Mouse (Mus musculus) retina, postnatal 7 days (tissue): Measurements from ENCODE around the gene Uap1.

Source experiments
- DNase-seq: peaks from one replicate; pipeline ENCODE4 v3.0.0-alpha.2; 2012; ENCODE audit warnings: low read depth, low spot score

Gene Uap1

DNA sequence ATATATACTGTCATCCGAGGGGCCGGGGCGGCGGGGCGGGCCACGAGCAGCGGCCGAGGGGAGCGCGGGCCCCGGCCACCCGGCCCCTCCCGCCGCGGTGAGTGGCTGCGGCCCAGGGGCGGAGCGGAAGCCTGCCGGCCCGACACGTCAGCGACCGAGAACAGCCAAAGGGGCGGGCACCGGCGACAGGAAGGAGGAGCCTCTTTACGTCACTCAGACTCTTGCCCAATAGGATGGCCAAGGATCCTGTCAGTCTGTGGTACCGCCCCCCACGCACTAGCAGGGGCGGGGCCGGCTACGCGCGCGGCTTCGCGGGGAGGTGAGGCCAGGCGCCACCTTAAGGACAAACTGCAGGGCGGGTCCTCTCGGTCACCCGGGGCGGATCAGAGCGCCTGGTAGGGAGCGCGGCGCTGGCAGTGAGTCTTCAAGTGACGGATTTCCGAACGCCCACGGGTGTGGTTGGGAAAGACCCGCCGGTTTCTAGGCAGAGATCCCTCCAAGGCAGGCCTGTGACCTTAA, at the start of gene Uap1:
Gene Uap1, minus strand, starts transcription at position 144 of the 519 bp plus-strand sequence.
- peak; percentile 96 for DNase-seq

GRCm38 (mm10) chr1:170223276-170223675, 48.5 kb upstream of the Uap1 start:
- no peak for DNase-seq

- DNase-seq = no peak
These were observed 45.6 kb upstream of the Uap1 start for GRCm38 (mm10) chr1:170220351-170220750.

DNA sequence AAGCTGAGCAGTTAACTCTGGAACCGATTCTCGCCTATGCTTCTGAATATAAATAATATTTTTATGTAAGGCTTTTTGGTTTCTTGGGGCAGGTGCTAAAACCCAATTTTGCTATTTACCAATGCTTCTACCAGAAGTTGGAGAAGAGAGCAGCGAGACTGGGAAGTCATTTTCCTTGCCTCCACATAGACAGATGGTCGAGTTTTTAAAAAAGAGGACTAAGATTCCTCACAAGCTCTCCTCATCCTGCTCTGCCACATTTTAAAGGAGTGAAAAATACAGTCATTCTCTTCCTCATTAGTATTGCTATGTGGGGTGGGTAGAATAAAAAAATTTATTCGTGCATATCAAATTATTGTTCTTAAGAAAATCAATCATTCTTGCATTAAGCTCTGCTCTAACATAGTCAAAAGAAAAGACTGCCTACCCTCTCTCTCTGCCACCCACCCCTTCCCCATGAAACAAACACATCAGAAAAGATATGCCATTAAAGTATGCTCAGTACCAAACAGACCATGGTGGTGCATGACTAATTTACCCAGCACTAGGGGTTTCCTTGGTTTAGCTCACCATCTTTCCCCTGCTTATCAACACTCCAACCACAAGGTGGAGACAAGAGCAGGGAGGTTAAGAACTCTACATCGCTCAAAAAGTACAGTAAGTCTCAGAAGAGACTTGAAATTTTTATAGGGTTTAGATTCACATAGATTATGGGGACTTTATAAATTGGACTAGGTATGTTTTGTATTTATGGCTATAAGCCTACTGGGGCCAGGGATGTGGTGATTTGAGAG, 43.5 kb upstream of the Uap1 start:
- DNase-seq = no peak

- no peak for DNase-seq
These were observed 40.8 kb upstream of the Uap1 start for GRCm38 (mm10) chr1:170215590-170215989.

- peak; percentile 80 for DNase-seq
These were observed 40.2 kb upstream of the Uap1 start, which contains the start of gene Uhmk1 for GRCm38 (mm10) chr1:170214757-170215522. TSS of gene Uhmk1 (minus strand) at chr1:170215397.

DNA sequence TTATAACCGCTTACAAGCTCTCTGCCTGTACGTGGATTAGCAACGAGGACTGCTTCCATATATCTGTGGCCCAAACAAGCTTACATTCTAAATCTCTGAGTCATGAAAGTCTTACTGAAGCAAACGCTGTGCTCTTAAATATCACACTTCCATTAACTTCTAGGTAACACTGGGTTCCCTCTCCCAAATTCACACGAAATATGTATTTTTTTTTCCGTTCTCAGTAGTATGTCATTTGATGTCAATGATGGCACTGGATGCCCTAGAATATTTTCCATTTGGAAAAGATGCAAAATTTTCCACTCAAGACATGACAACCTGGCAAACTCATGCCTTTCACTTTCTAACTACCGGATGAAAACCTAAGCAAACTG, 39.6 kb upstream of the Uap1 start:
- DNase-seq = no peak

GRCm38 (mm10) chr1:170213181-170213879, 38.6 kb upstream of the Uap1 start:
- no peak for DNase-seq

GRCm38 (mm10) chr1:170206395-170206794, 31.6 kb upstream of the Uap1 start:
- DNase-seq = no peak

DNA sequence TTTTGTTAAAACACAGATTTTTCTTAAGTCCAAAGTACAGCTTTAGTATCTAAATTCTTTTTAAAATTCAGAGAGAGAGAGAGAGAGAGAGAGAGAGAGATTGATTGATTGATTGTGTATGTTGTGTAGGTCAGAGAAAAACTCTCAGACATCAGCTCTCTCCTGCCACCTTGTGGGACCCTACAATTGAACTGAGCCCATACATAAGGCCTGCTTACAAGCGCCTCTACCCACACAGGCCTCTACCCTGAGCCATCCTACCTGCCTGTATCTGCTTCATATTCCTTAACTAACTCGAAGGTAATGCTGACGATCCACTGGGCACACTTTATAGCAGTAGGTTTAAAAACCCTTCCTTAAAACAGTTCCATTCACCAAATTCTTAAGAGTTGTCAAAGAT, 25.6 kb upstream of the Uap1 start:
- DNase-seq = no peak

DNA sequence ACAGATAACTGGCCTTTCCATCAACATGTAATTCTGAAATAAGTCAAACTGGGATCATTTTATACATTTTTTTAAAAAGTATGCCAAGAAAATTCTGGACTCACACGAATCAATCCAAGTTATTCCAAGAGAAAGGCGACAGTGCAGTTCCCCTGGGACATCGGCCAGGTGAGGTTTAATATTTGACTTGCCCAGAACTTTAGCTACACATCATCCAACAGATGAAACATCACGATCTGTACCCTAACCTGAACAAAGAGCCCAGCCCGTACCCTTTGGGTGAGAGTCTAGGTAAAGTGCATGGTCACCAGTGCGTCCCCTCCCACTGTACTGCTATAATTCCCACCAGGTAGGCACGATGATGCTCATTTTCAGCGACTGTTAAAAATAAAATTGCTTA, 21.5 kb upstream of the Uap1 start:
- no peak for DNase-seq

DNA sequence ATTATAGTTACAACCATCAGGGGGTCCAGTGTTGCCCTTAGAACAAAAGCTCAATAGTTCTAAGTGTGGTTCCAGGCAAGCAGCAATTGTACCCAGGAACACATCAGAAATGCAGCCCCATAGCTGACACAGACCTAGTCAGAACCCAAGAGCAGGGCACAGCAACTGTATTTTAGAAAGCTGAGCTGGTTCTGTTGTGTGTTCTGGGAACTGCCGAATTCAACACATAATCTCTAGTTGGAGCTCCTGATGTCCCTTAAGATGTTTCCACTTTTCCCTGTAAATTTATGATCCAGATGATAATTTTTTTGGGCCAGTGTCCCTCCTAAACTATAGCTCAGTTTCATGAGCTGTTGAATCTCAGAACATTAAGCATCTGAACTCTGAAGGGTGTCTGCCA, 17.2 kb upstream of the Uap1 start:
- DNase-seq = no peak

- no peak for DNase-seq
These were observed 15.5 kb upstream of the Uap1 start for GRCm38 (mm10) chr1:170190225-170190624.

GRCm38 (mm10) chr1:170188601-170189000, 13.8 kb upstream of the Uap1 start:
- DNase-seq = no peak

DNA sequence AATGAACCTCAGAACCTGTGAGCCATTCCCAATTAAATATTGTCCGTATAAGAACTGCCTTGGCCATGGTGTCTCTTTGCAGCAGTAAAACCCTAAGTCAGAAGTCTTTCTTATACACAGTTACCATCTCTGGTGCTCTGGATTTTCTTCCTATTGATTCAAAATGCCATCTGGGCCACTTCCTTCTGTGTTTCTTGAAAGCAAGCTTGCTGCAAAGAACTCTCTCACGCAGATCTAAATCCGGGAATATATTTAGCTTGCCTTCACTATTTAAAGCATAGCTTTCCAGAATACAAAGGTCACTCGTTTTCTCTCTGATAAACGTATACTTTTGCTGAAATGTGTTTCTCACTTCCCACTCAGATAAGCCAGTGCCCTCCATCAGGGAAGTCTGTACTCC, 11.8 kb upstream of the Uap1 start:
- DNase-seq = no peak

GRCm38 (mm10) chr1:170185137-170185536, 10.4 kb upstream of the Uap1 start:
- DNase-seq = no peak

DNA sequence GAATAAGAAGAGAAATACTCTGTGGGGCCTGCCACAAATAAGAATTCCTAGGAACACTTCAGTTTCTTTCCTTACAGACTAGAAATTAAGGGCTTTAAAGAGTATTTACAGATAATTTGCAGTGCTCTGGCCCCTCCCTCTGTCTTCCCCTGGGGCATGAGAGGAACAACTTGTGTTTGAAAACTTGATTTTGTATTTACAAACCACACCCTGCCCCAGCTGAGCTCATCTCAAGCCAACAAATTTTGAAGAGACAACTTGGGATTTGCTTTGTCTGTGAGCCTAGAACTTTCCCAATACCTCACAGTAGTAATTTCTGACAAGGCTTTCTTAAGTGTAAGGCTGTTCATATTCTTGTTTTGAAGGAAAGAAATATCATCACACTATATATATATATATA, 7.9 kb upstream of the Uap1 start:
- no peak for DNase-seq

DNA sequence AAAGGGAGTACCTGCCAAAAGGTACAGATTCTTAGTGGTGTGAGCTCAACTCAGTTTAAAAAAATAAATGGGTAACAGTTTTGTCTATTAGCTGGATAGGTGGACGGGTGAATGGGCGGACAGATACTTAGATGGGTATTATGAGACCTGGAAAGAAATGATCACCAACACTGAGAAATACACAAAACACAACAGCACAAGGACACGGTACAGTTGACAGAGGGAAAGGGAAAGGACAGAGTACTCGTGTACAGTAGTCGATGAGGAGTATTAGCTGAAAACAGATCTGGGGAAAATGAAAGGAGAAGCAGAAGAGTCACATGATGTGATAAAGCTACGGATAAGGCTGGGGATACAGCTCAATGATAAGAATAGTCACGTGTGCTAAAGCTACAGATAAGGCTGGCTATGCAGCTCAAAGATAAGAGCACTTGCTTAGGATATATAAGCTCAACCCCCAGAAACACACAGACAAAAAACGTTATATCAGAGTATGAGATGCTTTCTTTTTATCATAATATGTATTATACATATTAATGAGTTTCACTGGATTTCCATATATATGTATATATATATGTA, 2.0 kb upstream of the Uap1 start:
- no peak for DNase-seq

DNA sequence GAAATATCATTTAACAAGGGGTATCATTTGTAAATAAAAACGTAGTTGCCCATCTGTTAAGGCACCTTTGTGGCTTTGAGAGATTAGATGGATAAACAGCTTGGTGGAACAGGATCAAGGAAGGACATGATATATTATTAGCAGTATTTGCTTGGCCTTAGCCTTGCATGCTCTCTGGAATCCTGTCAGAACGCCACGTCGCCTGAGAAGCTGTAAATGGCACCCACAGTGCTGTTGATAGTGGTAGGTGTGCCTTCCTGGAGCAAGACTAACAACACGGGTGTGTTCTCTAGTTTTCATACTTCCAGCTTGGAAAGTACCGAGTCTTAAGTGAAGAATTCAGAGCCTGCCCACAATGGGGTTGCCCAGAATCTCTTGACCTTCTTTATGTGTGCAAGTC, 1.1 kb upstream of the Uap1 start:
- DNase-seq = no peak

- DNase-seq = no peak
These were observed 555 bp downstream of the Uap1 start for GRCm38 (mm10) chr1:170173991-170174813.

- no peak for DNase-seq
These were observed 7.0 kb downstream of the Uap1 start for GRCm38 (mm10) chr1:170167781-170168180.
